Mouse (Mus musculus) limb, embryonic 11.5 days (tissue): ENCODE results near the gene Acadl. TPM values are rescaled to one million over a fixed set of nuclear protein-coding genes. Genes with fewer than 3 reads are reported as not detected.
A peak's percentile ranks its signal among the peaks of the same experiment; 100 is the strongest.

Experiments used
- ATAC-seq: fragments of 200-750 bp; cut with Nextera tagmentation; 2 replicates; pipeline ENCODE4 v1.8.0; 2017; ENCODE audit warnings: low read depth; ENCODE audit not compliant: insufficient number of reproducible peaks, low FRiP score, low TSS enrichment
- DNase-seq: peaks from one replicate; pipeline ENCODE4 v3.0.0-alpha.2; 2015; ENCODE audit warnings: low spot score
- H3K27ac ChIP-seq: fragments of 300-500 bp; sonication (generic); replicated peaks from 2 replicates; pipeline ENCODE4 v1.5.1; 2014; ENCODE audit warnings: low read depth, mild to moderate bottlenecking, low read length
- H3K27me3 ChIP-seq: fragments of 300-500 bp; sonication (generic); 2 replicates; pipeline ENCODE4 v1.6.1; 2014; ENCODE audit warnings: mild to moderate bottlenecking, low read length, mixed read lengths; ENCODE audit not compliant: control insufficient read depth, insufficient read depth
- H3K36me3 ChIP-seq: fragments of 300-500 bp; sonication (generic); 2 replicates; pipeline ENCODE4 v1.6.1; 2014; ENCODE audit warnings: mild to moderate bottlenecking, low read length, moderate library complexity, mixed read lengths; ENCODE audit not compliant: control insufficient read depth, insufficient read depth
- H3K4me1 ChIP-seq: fragments of 300-500 bp; sonication (generic); 2 replicates; pipeline ENCODE4 v1.6.1; 2014; ENCODE audit warnings: low read length, mixed read lengths; ENCODE audit not compliant: control insufficient read depth, insufficient read depth
- H3K4me2 ChIP-seq: fragments of 300-500 bp; sonication (generic); 2 replicates; pipeline ENCODE4 v1.6.1; 2014; ENCODE audit warnings: low read depth, mild to moderate bottlenecking, moderate library complexity; ENCODE audit not compliant: severe bottlenecking
- H3K4me3 ChIP-seq: fragments of 300-500 bp; sonication (generic); 2 replicates; pipeline ENCODE4 v1.5.1; 2014; ENCODE audit warnings: low read depth, low read length
- H3K9ac ChIP-seq: fragments of 300-500 bp; sonication (generic); 2 replicates; pipeline ENCODE4 v1.6.1; 2014; ENCODE audit warnings: mild to moderate bottlenecking, low read length
- H3K9me3 ChIP-seq: fragments of 300-500 bp; sonication (generic); 2 replicates; pipeline ENCODE4 v1.6.1; 2016; ENCODE audit warnings: low read length; ENCODE audit not compliant: control insufficient read depth
- WGBS: fragments of 180-500 bp; shearing (Covaris S2); extraction: QIAGEN DNeasy Blood & Tissue Kit; methylation state at CpG from one replicate; pipeline ENCODE4 v1.1.7; 2014; 5-methylcytosine and 5-hydroxymethylcytosine counted together
- polyA plus RNA-seq: library from polyadenylated mRNA; unstranded; fragments of >200 nt; fragmentation: Nextera tagmentation; extraction: Ambion mirVana; gene quantifications from 2 replicates; pipeline ENCODE4 v1.2.1, GENCODE M21; 2014

The Acadl gene
- polyA plus RNA-seq, 1 experiment from 2014 or later, result 58.4 TPM

- no peak for DNase-seq
- H3K9me3 ChIP-seq, result no peaks in the 10 kb centered on the region
- no peak overlapping the region for H3K27ac ChIP-seq
- ATAC-seq, result no peak
- no peaks in the 10 kb centered on the region for H3K27me3 ChIP-seq
- no peaks in the 10 kb centered on the region for H3K36me3 ChIP-seq
- 86% methylated on average over 7 of the region's 7 CpGs for WGBS
- H3K4me1 ChIP-seq, result 0 out of 2 replicates have a peak, but pooled peaks cover 3% of the 10 kb centered on the region
- H3K9ac ChIP-seq, result no peak overlapping the region
- H3K4me3 ChIP-seq, result no peak overlapping the region
- no peak overlapping the region for H3K4me2 ChIP-seq
These were observed 30.4 kb downstream of the Acadl start for GRCm38 (mm10) chr1:66832636-66833165.

- Histone ChIP-seq H3K9ac (no peak overlapping the region), H3K36me3 (no peaks in the 10 kb centered on the region), H3K27ac (no peak overlapping the region), H3K4me1 (0 out of 2 replicates have a peak, but pooled peaks cover 3% of the 10 kb centered on the region), H3K27me3 (no peaks in the 10 kb centered on the region), H3K4me3 (no peak overlapping the region), H3K9me3 (no peaks in the 10 kb centered on the region), H3K4me2 (no peak overlapping the region)
- WGBS, result 68% methylated on average over 9 of the region's 9 CpGs
- ATAC-seq (no peak), DNase-seq (no peak)
These were observed 31.1 kb downstream of the Acadl start for GRCm38 (mm10) chr1:66831824-66832600.

- 87% methylated on average over 9 of the region's 9 CpGs for WGBS
These were observed 33.5 kb downstream of the Acadl start for GRCm38 (mm10) chr1:66829400-66830080.

GRCm38 (mm10) chr1:66821966-66822365 lies 41.1 kb downstream of the Acadl start:
- H3K4me1 ChIP-seq, result no peaks in the 10 kb centered on the region
- DNase-seq (no peak), ATAC-seq (no peak)
- 88% methylated on average over 9 of the region's 9 CpGs for WGBS
- H3K27me3 ChIP-seq, result 0 out of 2 replicates have a peak, but pooled peaks cover 3% of the 10 kb centered on the region
- no peaks in the 10 kb centered on the region for H3K36me3 ChIP-seq
- no peak overlapping the region for H3K9ac ChIP-seq
- no peaks in the 10 kb centered on the region for H3K9me3 ChIP-seq
- no peak overlapping the region for H3K4me3 ChIP-seq
- no peak overlapping the region for H3K4me2 ChIP-seq
- H3K27ac ChIP-seq, result no peak overlapping the region

More at GRCm38 (mm10) chr1:66829400-66830080, 33.5 kb downstream of the Acadl start:
- Histone ChIP-seq H3K9me3 (no peaks in the 10 kb centered on the region), H3K4me1 (0 out of 2 replicates have a peak, but pooled peaks cover 3% of the 10 kb centered on the region), H3K4me2 (no peak overlapping the region), H3K9ac (no peak overlapping the region), H3K36me3 (no peaks in the 10 kb centered on the region), H3K4me3 (no peak overlapping the region), H3K27ac (no peak overlapping the region), H3K27me3 (no peaks in the 10 kb centered on the region)
- ATAC-seq (no peak), DNase-seq (no peak)

GRCm38 (mm10) chr1:66820241-66820640 lies 42.8 kb downstream of the Acadl start:
- no peak for DNase-seq
- WGBS, result 13% methylated on average over 7 of the region's 7 CpGs
- no peak overlapping the region for H3K4me3 ChIP-seq
- H3K27me3 ChIP-seq, result 0 out of 2 replicates have a peak, but pooled peaks cover 3% of the 10 kb centered on the region
- no peak overlapping the region for H3K27ac ChIP-seq
- no peak for ATAC-seq
- H3K4me2 ChIP-seq, result no peak overlapping the region
- H3K4me1 ChIP-seq, result no peaks in the 10 kb centered on the region
- H3K36me3 ChIP-seq, result no peaks in the 10 kb centered on the region
- no peaks in the 10 kb centered on the region for H3K9me3 ChIP-seq
- H3K9ac ChIP-seq, result no peak overlapping the region

- DNase-seq (no peak), ATAC-seq (peak; percentile 55)
- Histone ChIP-seq H3K27me3 (0 out of 2 replicates have a peak, but pooled peaks cover 3% of the 10 kb centered on the region), H3K4me1 (no peaks in the 10 kb centered on the region), H3K36me3 (no peaks in the 10 kb centered on the region), H3K27ac (peak overlapping the region; percentile 95), H3K9ac (peak overlapping the region; percentile 85), H3K4me3 (peak overlapping the region; percentile 68), H3K9me3 (no peaks in the 10 kb centered on the region), H3K4me2 (peak overlapping the region; percentile 72)
- WGBS, result under 1% methylated on average over 20 of the region's 20 CpGs
These were observed 45.2 kb downstream of the Acadl start for GRCm38 (mm10) chr1:66817865-66818315.

- ATAC-seq (peak; percentile 83), DNase-seq (peak; percentile 94)
- H3K4me2 ChIP-seq, result peak within 1 kb of the TSS; percentile 72
- WGBS, result 1% methylated on average over 41 of the region's 56 CpGs
- H3K4me1 ChIP-seq, result no peaks in the 10 kb centered on the region
- H3K27ac ChIP-seq, result peak within 1 kb of the TSS; percentile 95
- H3K36me3 ChIP-seq, result no peaks in the 10 kb centered on the region
- peak within 1 kb of the TSS; percentile 85 for H3K9ac ChIP-seq
- H3K9me3 ChIP-seq, result no peaks in the 10 kb centered on the region
- peak within 1 kb of the TSS; percentile 68 for H3K4me3 ChIP-seq
- 0 out of 2 replicates have a peak, but pooled peaks cover 3% of the 10 kb centered on the region for H3K27me3 ChIP-seq
These were observed 45.6 kb downstream of the Acadl start, which contains the start of gene Kansl1l for GRCm38 (mm10) chr1:66817453-66817839. Gene Kansl1l, minus strand, starts transcription at chr1:66817562.

GRCm38 (mm10) chr1:66816837-66817452 lies 46.1 kb downstream of the Acadl start:
- under 1% methylated on average over 34 of the region's 63 CpGs for WGBS
- DNase-seq, result peak; percentile 98

More at GRCm38 (mm10) chr1:66816837-66817452, 46.1 kb downstream of the Acadl start:
- H3K27me3 ChIP-seq, result 0 out of 2 replicates have a peak, but pooled peaks cover 3% of the 10 kb centered on the region
- peak overlapping the region; percentile 46 for H3K4me2 ChIP-seq
- H3K27ac ChIP-seq, result peak overlapping the region; percentile 95
- peak overlapping the region; percentile 68 for H3K4me3 ChIP-seq
- H3K36me3 ChIP-seq, result no peaks in the 10 kb centered on the region
- H3K9ac ChIP-seq, result peak overlapping the region; percentile 85
- H3K4me1 ChIP-seq, result no peaks in the 10 kb centered on the region
- H3K9me3 ChIP-seq, result no peaks in the 10 kb centered on the region
- ATAC-seq, result peak; percentile 89
